Mouse (Mus musculus) spleen, adult 18-20 months (tissue): ENCODE measurements around the gene Ptrh1.

Experiments used
- DNase-seq, 2 experiments: peaks; one replicate each; pipeline ENCODE4 v3.0.0; 2022; ENCODE audit warnings: mixed read lengths in 2 of 2

Gene Ptrh1

DNA sequence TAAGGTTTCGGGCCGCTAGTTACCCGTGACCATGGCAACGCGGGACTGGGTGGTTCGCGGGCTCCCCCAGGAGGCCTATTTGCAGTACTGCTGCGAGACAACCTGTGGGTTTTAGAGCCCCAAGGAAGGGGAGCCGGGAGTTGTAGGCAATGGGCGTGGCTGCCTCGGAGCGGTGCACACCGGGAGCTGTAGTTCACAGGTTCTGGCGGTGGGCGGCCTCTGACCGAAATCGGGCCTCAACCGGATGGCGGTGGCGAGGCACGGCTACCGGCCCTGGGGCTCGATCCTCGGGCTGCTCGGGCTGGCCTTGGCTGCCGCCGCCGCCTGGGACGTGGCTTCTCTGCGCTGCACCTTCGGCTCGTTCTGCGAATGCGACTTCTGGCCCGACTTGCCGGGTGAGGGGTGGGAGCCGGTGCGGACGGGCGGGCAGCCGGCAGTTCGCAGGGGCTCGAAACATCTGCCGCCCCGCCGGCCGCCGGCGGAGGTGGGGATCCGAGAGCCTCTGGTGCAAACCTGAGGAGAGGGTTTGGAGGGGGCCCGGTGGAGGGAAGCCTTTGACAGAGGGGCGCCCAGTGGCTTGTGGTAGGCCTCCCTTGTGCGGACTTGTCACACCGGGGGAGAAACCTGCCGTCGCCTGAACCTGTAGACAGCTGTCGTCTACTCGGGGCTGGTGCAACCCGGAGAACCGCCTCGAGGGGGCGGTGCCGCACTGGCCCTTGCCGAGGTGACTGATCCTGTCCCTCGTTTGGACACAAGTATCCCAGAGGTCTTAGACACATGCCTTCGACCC lies 18.3 kb upstream of the Ptrh1 start, which contains the start of gene Tor2a:
TSS of gene Tor2a (plus strand) at position 179 of the 790 bp plus-strand sequence.
- DNase-seq, result peak; percentile 94 to 95

DNA sequence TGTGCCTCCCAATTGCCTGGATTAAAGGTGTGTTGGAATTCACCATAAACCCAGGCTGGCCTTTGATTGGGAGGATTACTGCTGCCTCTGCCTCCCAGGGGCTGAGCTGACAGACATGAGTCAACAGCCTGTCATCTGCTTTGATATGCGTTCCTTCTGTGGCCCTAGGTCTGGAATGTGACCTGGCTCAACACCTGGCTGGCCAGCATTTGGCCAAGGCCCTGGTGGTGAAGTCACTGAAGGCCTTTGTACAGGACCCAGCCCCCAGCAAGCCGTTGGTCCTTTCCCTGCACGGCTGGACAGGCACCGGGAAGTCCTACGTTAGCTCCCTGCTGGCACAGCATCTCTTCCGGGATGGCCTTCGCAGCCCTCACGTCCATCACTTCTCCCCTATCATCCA lies 17.1 kb upstream of the Ptrh1 start:
- no peak for DNase-seq

DNA sequence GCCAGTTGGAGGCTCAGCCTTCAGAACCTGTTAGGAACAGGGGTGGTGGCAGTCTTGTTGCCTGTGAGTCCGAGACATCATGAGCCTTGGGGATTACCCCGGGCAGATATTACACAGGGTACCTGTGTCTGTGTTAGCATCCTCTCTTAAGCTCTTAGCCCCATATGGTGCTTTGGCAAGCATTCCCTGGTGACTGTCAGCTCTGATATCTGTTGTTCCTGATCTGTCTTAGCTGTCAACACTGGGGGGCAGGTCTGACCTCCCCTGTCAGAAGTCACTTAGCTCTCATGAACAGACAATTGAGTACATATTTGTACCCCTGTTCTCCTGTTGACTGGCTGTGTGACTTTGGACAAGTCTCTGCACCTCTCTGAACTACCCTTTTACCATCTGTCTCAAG lies 16.6 kb upstream of the Ptrh1 start:
- no peak for DNase-seq

DNA sequence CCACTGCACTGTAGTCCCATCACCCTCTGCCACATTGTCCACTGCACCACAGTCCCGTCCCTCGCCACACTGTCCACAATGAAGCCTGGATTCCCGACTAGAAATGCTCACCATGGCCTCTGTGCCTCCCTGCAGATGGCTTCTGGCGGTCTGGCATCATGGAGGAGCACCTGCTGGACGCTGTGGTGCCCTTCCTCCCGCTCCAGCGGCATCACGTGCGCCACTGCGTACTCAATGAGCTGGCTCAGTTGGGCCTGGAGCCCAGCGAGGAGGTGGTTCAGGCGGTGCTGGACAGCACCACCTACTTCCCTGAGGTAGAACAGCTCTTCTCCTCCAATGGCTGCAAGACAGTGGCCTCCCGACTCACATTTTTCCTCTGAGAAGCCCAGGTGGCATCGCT lies 14.2 kb upstream of the Ptrh1 start:
- DNase-seq, result no peak

- DNase-seq, result no peak
These were observed 13.7 kb upstream of the Ptrh1 start for GRCm38 (mm10) chr2:32761859-32762258.

DNA sequence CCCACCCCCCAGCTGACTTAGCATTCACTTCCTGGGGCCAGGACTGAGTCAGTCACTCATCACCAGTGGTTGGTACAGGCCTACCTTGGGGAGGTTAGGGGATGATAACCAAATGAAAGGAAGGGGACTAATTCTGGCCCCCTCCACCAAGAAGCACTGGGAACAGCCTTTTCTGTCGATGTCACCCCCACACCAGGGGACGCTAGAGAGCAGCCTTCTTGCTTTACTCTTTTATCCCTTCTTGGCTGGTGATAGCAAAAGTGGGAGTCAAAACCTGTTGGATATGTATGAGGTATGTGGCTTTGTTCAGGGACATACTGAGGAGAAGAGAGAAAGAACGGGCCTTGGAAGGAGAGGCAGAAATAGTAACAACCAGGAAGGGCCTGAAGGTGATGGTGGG lies 12.2 kb upstream of the Ptrh1 start:
- DNase-seq, result no peak

GRCm38 (mm10) chr2:32767241-32767640 lies 8.3 kb upstream of the Ptrh1 start:
- no peak for DNase-seq

DNA sequence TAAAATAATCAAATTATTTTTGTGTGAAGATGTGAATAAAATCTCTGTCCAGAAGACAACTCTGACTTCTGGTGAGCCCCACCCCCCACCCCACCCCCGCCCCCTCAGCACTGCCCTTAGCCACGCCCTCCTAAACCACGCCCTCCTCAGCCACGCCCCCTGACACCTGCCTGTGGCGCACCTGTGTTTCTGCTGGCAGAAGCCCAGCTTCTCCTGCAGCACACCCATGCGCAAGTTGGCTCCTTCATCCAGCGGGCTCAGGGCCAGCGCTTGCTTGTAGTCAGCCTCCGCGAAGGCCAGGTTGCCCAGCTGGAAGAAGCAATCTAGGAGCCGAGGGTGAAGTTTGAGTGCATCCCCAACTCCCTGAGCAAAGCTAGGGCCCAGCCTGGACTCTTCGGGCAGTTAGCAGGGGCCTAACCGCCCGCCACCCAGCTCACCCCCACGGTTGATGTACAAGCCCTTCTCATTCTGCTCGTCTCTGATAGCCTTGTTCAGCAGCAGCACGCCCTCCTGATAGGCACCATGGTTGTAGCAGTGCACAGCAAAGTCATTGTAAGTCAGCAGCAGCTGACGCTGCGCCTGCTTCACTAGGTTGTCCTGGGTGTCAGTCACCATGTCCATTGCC lies 6.8 kb upstream of the Ptrh1 start:
- DNase-seq, result no peak

- DNase-seq, result no peak
These were observed 6.1 kb upstream of the Ptrh1 start for GRCm38 (mm10) chr2:32769327-32770085.

- no peak for DNase-seq
These were observed 3.7 kb upstream of the Ptrh1 start for GRCm38 (mm10) chr2:32771886-32772285.

GRCm38 (mm10) chr2:32772626-32773279 lies 2.8 kb upstream of the Ptrh1 start:
- DNase-seq, result no peak

DNA sequence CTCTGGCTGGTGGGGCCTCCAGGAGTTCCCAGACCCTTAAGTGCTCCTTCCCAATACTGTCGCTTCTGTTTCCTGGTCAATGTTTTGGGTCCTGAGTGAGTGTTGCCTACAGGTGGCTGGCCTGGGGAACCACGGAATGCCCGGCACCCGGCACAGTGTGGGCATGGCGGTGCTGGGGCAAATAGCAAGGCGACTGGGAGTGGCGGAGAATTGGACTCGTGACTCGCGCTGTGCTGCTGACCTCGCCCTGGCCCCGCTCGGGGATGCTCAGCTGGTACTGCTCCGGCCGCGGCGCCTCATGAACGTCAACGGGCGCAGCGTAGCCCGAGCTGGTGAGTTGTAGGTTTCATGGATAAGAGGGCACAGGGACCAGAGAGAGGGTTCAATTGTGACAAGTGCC lies 606 bp downstream of the Ptrh1 start:
- no peak for DNase-seq

DNA sequence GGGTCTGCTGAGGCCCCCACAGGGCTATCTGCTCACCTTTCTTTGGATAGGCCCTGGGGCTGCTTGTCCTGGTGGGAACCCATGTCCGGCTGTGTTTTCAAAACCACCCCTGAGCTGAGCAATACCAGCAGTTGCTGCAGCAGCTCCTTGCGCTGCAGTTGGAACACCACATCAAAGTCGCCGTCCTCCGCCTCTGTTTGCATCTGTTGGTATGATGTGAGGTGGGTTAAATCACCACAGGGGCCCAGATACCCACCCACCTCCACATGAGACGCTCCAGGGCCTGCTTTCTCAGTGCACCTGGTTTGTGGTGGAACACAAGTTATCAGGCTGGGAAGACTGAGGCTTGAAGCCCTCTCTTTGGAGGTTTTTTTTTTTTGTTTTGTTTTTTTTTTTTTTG lies 2.5 kb downstream of the Ptrh1 start:
- DNase-seq, result no peak

- DNase-seq, result peak in 1 of 2 experiments; percentile 58
These were observed 3.5 kb downstream of the Ptrh1 start for GRCm38 (mm10) chr2:32779131-32779530.

DNA sequence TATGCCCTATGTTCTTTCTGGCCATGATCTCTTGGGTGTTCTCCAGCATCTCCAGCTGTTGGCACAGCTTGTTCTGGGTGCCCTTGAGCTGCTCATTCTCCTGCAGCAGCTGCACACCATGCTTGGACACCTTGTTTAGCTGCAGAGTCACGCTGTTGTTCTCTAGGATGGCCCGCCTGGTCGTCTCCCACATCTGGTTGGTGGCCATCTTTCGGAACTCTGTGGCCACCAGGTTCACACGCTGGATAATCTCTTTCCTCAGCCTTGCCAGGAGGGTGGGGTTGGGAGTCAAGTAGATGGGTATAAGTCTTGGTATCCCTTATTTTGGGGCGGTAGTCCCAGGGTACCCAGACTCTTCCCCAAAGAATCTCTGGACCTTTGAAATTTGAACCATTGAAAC lies 4.1 kb downstream of the Ptrh1 start:
- DNase-seq, result no peak

DNA sequence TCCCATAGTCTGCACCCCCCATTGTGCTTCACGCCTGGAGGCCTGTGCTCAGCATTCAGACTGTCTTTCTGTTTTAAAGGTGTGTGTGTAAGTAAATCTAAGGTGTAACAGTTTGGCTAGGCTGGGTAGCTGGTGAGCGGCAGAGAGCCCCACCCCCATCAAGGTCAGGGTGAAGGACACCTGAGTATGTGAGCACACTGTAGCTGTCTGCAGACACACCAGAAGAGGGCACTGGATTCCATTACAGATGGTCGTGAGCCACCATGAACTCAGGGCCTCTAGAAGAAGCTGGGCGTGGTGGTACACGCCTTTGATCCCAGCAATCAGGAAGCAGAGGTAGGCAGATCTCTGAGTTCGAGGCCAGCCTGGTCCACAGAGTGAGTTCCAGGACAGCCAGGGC lies 6.1 kb downstream of the Ptrh1 start:
- DNase-seq, result no peak

- no peak for DNase-seq
These were observed 8.6 kb downstream of the Ptrh1 start, which contains the start of gene Cfap157 for GRCm38 (mm10) chr2:32784048-32784681. Cfap157 (minus strand) TSS chr2:32784428.

- DNase-seq, result no peak
These were observed 11.6 kb downstream of the Ptrh1 start for GRCm38 (mm10) chr2:32787176-32787575.

GRCm38 (mm10) chr2:32788581-32788980 lies 13.0 kb downstream of the Ptrh1 start:
- no peak for DNase-seq

GRCm38 (mm10) chr2:32791297-32791696 lies 15.7 kb downstream of the Ptrh1 start:
- DNase-seq, result no peak

GRCm38 (mm10) chr2:32795748-32796418 lies 20.3 kb downstream of the Ptrh1 start:
- DNase-seq, result no peak
